Mouse (Mus musculus) stomach, postnatal 0 days (tissue): ENCODE results near the gene Trim38.

Experiments
- CTCF ChIP-seq: IDR thresholded peaks from 2 replicates; pipeline ENCODE4 v1.5.1; 2016; ENCODE audit warnings: antibody characterized with exemption, low read depth, mild to moderate bottlenecking, moderate library complexity
- EP300 ChIP-seq: optimal IDR thresholded peaks from 2 replicates; pipeline ENCODE3; 2016; ENCODE audit warnings: antibody characterized with exemption

DNA sequence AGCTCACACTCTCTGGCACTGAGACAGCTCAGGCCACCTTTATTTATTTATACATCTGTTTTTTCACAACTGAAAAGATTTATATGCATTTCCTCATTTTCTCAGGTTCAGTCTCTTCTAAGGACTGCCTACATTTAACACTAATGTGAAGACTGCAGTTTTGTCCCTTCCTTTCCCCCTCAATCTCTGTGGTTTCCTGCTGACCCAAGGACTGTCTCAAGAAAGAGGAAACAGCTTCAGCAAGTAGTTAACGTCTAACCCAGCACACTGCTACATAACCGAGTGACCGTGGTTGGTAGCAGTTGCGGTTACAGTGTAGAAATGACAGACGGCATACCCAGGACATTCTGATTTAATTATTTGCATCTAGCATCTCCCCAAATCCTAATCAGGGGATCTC, 29.7 kb downstream of the Trim38 start:
- TF ChIP-seq CTCF (no peak), EP300 (no peak)
